In genomic region chr16:5444785-5445184, GRCm38 (mm10) we compare ENCODE assay signal across 10 mouse cellular contexts.
"Had no signal": no experiment of that assay in that cellular context is flagged by ENCODE, and none has a peak within 500 bp of the region (broad histone marks: within the 10 kb centered on the region; RNA-seq: fewer than 3 reads in every experiment).

No protein-coding gene starts in this region.

- H3K4me1 ChIP-seq: limb, embryonic 15.5 days; liver, embryonic 12.5 days; lung, embryonic 15.5 days; midbrain, embryonic 13.5 days; neural tube, embryonic 15.5 days had no signal

- ATAC-seq: intestine, postnatal 0 days; liver, embryonic 12.5 days; midbrain, embryonic 13.5 days had no signal

- H3K27ac ChIP-seq: left cerebral cortex, adult 2 months; limb, embryonic 15.5 days; liver, embryonic 12.5 days; lung, embryonic 15.5 days; midbrain, embryonic 13.5 days; neural tube, embryonic 15.5 days had no signal

- H3K27me3 ChIP-seq: limb, embryonic 15.5 days; liver, embryonic 12.5 days; lung, embryonic 15.5 days; neural tube, embryonic 15.5 days had no signal

- H3K36me3 ChIP-seq: limb, embryonic 15.5 days; liver, embryonic 12.5 days; lung, embryonic 15.5 days; midbrain, embryonic 13.5 days; neural tube, embryonic 15.5 days had no signal

- DNase-seq: kidney, adult 8-10 months; kidney, postnatal 25 days had no signal

- H3K4me3 ChIP-seq: left cerebral cortex, adult 2 months; limb, embryonic 15.5 days; liver, embryonic 12.5 days; lung, embryonic 15.5 days; midbrain, embryonic 13.5 days; myocyte; neural tube, embryonic 15.5 days had no signal
